Mouse (Mus musculus) naive thymus-derived CD4-positive, alpha-beta T cell, adult 5 months (primary cell): Measurements from ENCODE around the gene Atrnl1. TPM values are rescaled to one million over a fixed set of nuclear protein-coding genes. Genes with fewer than 3 reads are reported as not detected.

Source experiments
- polyA plus RNA-seq: library from polyadenylated mRNA; unstranded; fragments of 100-300 nt; shearing (Covaris generic); gene quantifications from one replicate; pipeline ENCODE4 v1.2.1, GENCODE M21; 2017

Gene Atrnl1
- 1.2 TPM for polyA plus RNA-seq

GRCm38 (mm10) chr19:57610476-57611261 is at the start of gene Atrnl1:
Gene Atrnl1 (plus strand): TSS chr19:57611034.

Other genes with a start within 250 kb of the Atrnl1 start
- 20.5 TPM for gene Trub1, start 158.1 kb upstream of the Atrnl1 start, polyA plus RNA-seq